Mouse (Mus musculus): ENCODE data around the gene Abca8a.

DNA sequence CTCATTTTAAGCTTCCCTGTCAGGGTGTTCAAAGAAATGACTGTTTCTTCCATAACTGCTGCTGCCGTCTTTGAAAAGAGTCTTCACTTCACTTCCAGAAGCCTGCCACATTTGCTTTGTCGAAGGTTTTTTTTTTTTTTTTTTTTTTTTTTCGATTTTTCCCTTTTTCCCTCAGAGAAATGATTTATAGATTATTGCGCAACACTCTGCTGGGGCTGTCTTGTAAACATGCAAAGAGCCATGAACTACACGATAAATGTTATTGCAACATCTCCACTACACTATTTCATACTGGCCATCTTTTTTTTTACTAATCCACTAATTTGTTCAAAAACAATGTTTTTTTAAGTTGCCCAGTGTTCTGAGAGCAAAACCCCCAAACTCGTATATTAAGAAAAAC lies 1.7 kb upstream of the Abca8a start:
- TF ChIP-seq CTCF (conservative IDR thresholded peaks at IDR 0.05; ENCODE audit: insufficient read depth, insufficient read length, low read depth, low read length) (no peak), POLR2A (IDR thresholded peaks at IDR 0.05; ENCODE audit: low read depth, low read length) (no peak)
